Mouse (Mus musculus): Measurements from ENCODE around the gene Nmnat2.
"Not testable (repeated sequence)": the region's sequence is repeated elsewhere in the genome, so short reads cannot be mapped to it uniquely, and the experiment has no call there.

DNA sequence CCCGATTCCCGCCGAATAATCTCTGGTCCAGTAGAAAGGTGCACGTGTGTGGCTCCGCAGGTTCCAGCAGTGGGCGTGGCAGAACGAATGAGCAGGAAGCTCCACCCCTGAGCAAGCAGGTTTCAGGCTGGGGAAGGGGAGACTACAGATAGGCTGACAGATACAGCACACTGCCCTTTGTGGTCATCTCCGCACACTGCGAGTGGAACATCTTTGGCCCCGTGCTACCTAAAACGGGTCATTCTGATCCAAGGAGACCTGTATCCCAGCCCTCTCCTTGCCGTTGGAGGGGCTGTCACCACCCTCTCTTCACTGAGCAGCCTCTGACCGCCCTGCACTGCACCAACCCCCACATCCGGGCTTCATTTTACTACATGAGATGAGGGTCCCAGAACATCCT lies 128.4 kb downstream of the Nmnat2 start:
- TF ChIP-seq USF1 (IDR thresholded peaks at IDR 0.05; ENCODE audit: low read depth); TCF3 (IDR thresholded peaks at IDR 0.05; ENCODE audit: insufficient read length, low read depth); POLR2A (IDR thresholded peaks at IDR 0.05; ENCODE audit: insufficient read length, low read depth); POLR2AphosphoS2 (IDR thresholded peaks at IDR 0.05; ENCODE audit: insufficient read length, low read depth): not testable (repeated sequence)
